Mouse (Mus musculus) urinary bladder, postnatal 4 days (tissue): ENCODE data around the gene Gm20219.

Experiments used
- DNase-seq, 2 experiments: peaks; one replicate each; pipeline ENCODE4 v3.0.0; 2021 to 2022; ENCODE audit warnings: low spot score in 2 of 2

The Gm20219 gene

GRCm38 (mm10) chr17:56554122-56554551 lies at the start of gene Gm20219:
Gm20219 (minus strand) TSS chr17:56554387.
- peak in 1 of 2 experiments; percentile 52 for DNase-seq

- no peak for DNase-seq
These were observed 49.8 kb upstream of the Gm20219 start for GRCm38 (mm10) chr17:56604070-56604380.

GRCm38 (mm10) chr17:56603186-56604069 lies 49.2 kb upstream of the Gm20219 start:
- no peak for DNase-seq

- no peak for DNase-seq
These were observed 39.5 kb upstream of the Gm20219 start for GRCm38 (mm10) chr17:56593527-56594271.

- no peak for DNase-seq
These were observed 38.4 kb upstream of the Gm20219 start for GRCm38 (mm10) chr17:56592553-56592952.

DNA sequence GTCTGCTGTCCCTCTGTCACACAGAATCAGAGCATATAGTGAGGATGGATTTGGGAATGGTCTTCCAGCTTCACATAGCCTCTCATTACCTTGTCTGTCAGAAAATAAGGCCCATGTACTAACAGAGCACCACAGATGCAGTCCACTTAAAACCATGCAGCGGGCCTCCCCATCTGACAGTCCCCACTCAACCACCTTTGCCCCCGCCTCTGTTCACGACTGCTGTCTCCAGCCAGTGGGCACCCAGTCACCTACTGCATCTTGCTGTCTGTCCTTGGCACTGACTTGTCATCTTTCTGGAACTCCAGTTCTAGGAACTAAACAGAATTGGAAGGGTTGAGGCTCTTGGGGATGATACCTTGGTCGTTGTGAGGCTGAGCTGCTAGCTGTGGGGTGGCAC lies 34.7 kb upstream of the Gm20219 start:
- DNase-seq = no peak

DNA sequence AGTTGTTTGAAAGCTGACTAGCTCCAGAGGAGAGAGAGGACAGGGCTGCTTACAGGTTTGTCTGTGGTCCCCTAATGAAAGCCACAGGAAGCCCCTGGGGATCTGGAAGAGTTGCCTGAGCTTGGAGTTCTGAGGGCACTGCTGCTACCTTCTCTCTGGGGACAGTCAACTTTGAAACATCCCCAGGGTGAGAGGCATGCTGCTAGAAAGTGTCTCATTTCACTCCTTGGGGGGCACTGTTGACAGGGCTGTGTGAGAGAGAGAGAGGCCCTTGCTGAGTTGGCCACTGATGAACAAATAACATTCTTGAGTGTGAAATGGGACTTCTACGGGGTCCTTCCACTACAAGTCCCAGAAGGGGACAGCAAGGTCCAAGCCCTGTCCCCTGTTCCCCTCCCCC lies 33.6 kb upstream of the Gm20219 start:
- no peak for DNase-seq

DNA sequence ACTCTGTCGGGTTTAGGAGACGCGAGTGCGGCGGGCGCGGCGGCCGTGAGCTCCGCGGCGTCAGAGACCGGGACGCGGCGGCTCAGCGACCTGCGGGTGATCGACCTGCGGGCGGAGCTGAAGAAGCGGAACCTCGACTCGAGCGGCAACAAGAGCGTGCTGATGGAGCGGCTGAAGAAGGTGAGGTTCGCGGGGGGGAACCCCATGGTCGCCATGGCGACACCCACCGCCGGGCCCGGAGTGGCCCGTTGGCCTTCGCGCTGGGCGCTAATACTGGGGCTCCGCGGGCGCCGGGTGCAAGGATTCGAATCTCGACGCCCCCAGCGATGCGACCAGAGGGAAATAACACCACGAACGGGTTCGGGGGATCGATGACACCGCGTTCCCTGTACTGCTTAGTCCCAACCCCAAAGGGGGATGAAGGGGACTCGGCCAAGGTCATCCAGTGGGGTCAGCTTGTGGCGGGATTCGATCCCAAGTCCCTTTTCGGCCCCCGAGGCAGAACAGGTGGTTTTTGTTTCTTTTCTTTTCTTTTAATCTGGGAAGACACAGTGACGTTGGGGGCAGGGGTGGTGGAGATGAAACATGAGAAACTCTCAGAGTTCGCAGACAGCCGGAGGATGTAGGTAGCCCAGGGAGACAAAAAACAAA lies 31.1 kb upstream of the Gm20219 start:
- DNase-seq = peak in 1 of 2 experiments; percentile 52

DNA sequence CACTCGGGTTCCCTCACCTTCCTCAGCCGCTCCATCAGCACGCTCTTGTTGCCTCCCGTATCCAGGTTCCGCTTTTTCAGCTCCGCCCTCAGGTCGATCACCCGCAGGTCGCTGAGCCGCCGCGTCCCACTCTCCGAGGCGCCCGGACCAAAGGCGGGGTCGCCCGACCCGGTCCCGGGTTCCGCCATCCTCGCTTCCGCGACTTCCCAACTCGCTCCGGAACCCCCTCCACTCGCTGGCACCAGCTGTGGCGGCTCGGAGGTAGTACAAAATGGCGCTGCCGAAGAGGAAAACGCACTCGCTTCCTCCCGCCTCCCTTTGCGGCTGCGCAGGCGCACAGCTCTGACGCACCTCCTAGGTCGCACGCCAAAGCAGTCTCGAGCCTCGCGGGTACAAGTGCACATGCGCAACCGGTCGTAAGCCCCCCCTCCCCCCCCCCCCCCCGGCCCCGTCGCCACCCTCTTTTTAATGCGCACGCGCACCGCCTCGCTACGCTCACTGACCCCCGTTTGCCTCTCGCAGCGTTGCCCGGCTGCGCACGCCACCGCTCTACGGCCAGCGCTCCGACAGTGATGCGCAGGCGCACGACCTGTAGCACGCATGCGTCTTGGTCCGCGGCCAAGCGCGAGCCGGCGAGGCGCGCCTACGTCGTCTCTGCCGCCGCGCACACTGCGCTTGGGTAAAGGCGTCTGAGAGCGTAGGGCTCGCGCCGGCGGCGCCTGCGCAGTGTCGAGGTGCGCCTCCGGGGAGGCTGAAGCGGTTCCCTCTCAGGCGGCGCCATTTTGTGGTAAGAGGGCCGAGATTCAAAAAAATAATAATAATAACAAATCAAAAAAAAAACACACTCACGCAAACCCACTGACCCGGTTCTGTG lies 30.3 kb upstream of the Gm20219 start, which contains the start of the genes Safb2 and Safb:
Gene Safb2, minus strand, starts transcription at position 329 of the 874 bp plus-strand sequence.
Gene Safb, plus strand, starts transcription at position 569 of the 874 bp plus-strand sequence.
- DNase-seq = peak; percentile 99 to 100

GRCm38 (mm10) chr17:56583611-56584256 lies 29.5 kb upstream of the Gm20219 start:
- no peak for DNase-seq

DNA sequence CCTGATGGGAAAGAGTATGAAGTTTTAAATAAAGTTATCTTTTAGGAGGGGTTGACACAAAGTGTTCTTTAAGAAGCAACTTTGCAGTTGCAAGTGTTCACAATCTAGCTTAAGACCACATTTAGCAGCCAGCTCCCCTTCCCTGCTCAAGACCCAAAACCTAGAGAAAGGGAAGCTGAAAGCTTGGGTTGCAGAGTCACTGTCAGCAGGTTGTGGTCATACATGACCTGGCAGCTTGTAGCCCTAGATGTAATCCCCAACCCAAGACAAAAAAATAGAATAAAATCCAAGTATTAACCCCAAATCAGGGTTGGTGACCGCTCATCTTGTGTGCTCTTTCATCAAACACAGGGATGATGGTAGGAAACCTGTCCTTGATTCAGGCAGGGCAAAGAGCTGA lies 28.9 kb upstream of the Gm20219 start:
- no peak for DNase-seq

- no peak for DNase-seq
These were observed 18.8 kb upstream of the Gm20219 start for GRCm38 (mm10) chr17:56572939-56573338.

DNA sequence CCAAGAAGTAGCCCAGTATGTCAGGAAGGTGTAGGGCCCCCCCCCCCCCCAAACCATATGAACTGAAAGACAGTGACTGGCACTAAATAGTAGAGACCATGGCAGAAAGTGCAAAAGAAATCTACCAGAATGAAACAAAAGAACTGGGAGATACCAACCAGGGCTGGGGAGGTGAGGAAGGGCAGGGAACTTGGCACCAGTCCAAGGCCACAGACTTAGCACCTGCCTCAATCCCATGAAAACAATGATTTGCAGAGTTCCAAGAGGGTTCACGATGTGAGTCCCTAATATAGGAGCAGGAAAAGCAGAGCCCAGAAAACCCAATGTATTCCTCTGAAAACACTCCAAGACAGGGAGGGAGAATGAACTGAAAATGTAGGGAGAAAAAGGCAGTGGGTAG lies 18.0 kb upstream of the Gm20219 start:
- DNase-seq = no peak

DNA sequence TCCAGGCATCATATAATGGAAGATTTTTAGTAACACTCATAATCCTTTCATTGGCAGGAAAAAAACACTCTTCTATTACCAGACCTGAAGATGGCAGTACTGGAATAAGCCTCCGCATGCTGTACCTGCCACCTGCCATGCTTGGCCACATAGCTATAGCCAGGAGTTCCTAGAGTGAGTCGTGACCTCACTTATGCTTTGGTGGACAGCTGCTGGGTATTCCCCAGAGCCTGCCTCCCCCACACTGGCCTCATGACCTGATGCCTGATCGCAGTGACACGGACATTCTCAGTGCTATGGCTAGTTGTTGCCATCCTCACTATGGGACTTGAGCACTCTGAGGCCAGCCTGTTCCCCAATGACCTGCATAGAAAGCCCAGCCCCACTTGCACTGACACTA lies 16.1 kb upstream of the Gm20219 start:
- no peak for DNase-seq

- DNase-seq = no peak
These were observed 13.2 kb upstream of the Gm20219 start for GRCm38 (mm10) chr17:56567370-56567769.

DNA sequence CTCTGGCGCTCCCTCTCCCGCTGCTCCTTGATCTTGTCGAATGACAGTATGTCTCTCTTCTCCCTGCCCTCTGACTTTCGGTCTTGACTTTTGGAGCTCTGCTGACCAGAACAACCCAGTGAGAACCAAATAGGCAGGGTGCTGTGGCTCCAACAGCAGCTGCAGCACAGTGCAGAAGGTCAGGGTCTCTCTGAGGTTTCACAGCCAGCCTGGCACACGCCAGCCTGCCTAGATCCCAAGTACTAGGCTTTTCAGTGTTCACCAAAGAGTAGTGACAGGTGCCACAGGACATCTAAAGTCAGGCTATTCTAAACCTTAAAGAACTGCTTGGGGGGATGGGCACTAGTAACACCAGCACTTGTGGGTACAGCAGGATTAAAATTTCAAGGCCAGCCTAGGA lies 12.7 kb upstream of the Gm20219 start:
- no peak for DNase-seq

- DNase-seq = no peak
These were observed 12.1 kb upstream of the Gm20219 start for GRCm38 (mm10) chr17:56566293-56566692.

DNA sequence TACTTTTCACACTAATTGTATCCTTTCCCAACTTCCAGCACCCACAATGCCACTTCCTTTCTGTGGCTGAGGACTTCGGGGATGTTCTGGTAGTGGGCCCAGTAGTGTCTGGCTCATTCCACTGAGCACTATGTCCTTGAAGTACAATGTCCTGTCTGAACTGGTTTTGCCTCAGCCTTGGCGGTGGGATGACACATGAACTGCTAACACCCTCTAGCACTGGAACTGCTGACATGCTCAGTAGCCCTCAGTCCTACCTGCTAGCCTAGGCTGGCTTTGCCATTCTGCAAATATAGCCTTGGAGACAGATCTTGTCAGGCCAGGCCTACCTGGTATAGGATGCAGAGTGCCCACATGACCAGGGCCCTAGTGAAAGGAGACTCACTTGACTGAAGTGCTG lies 7.7 kb upstream of the Gm20219 start:
- no peak for DNase-seq

- DNase-seq = no peak
These were observed 5.9 kb upstream of the Gm20219 start for GRCm38 (mm10) chr17:56560131-56560530.

DNA sequence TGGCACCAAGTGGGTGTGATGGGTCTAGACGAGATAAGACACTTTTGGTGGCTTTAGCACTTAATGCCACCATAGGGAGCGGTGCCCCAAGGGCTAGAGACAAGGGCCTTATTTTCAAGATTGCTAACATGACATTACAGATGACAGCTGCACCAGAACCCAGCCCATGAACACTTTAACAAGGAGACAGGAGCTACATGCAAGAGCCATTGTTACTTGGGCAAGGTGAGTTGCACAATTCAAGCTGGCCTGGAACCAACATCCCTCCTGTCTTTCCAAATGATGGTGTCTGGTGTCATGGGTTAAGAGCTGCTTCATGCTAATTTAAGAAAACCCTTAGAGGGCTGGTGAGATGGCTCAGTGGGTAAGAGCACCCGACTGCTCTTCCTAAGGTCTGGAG lies 5.2 kb upstream of the Gm20219 start:
- DNase-seq = no peak

GRCm38 (mm10) chr17:56558448-56558847 lies 4.3 kb upstream of the Gm20219 start:
- peak in 1 of 2 experiments; percentile 47 for DNase-seq
